In the genomic region with DNA sequence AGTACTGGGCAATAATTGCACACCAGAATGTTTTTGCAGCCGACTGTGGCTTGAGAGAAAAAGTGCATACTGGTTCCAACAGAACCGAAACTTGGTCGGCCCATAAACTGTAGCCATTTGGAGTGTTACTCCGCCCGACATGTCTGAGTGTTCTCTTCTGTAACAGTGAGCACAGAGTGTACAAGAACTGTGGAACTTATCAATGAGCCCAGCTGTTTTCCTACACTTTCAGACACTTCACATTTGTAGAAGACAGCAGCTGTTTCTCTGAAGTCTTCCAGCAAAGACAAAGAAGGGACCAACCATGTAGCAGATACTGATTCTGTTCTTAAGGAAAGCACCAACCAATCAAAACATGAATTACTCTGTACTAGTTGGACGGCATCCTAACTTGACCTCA, we compare ENCODE assay signal across 17 mouse cellular contexts.
DNase-seq lines count a peak whose midpoint lies in the region; ATAC-seq lines count a peak whose summit lies in the region.
"Had no signal": no experiment of that assay in that cellular context is flagged by ENCODE, and none has a peak within 500 bp of the region (broad histone marks: within the 10 kb centered on the region; RNA-seq: fewer than 3 reads in every experiment).

No protein-coding gene starts in this region.

- DNase-seq in frontal cortex, postnatal 14 days (ENCODE audit: low spot score in 2 of 2) = no peak
- peak; percentile 22 to 48 for DNase-seq in lung, adult 18-20 months
- DNase-seq in lung, postnatal 4 days = no peak
- DNase-seq in heart, postnatal 4 days = peak; percentile 19
- no peak for DNase-seq in layer of hippocampus, adult 18-20 months (ENCODE audit: low spot score in 2 of 2)
- DNase-seq in right cerebral cortex, postnatal 36 days (ENCODE audit: low spot score in 2 of 2) = no peak
- DNase-seq: adrenal gland, adult 8-10 months; cerebellum, adult 11 months; retina, postnatal 1 day; spleen, adult 18-20 months; thymus, postnatal 14 days had no signal

- no peaks in the 10 kb centered on the region for H3K36me3 ChIP-seq in stomach, embryonic 16.5 days (ENCODE audit: control insufficient read depth, insufficient read depth, low read length)
- H3K36me3 ChIP-seq: heart, embryonic 15.5 days; midbrain, embryonic 15.5 days had no signal

- H3K4me3 ChIP-seq in stomach, embryonic 16.5 days (replicated peaks; ENCODE audit: low read length) = no peak overlapping the region
- H3K4me3 ChIP-seq: forebrain, embryonic 13.5 days; heart, embryonic 15.5 days; liver, embryonic 15.5 days; midbrain, embryonic 15.5 days had no signal

- 79% methylated on average over 6 of the region's 6 CpGs for WGBS in stomach, embryonic 16.5 days

- peak overlapping the region; percentile 70; the same call in 1 of the 2 replicates for H3K27ac ChIP-seq in stomach, embryonic 16.5 days (ENCODE audit: low read length)
- H3K27ac ChIP-seq: forebrain, embryonic 13.5 days; heart, embryonic 15.5 days; liver, embryonic 15.5 days; midbrain, embryonic 15.5 days had no signal

- no peak overlapping the region for H3K9ac ChIP-seq in stomach, embryonic 16.5 days (ENCODE audit: low read length)
- H3K9ac ChIP-seq: forebrain, embryonic 13.5 days; heart, embryonic 15.5 days; liver, embryonic 15.5 days; midbrain, embryonic 15.5 days had no signal

- ATAC-seq in frontal cortex, adult (ENCODE audit: low TSS enrichment) = 0 out of 2 replicates have a peak, but pooled peaks have one; percentile 15
- 0 out of 2 replicates have a peak, but pooled peaks have one; percentile 34 for ATAC-seq in stomach, embryonic 16.5 days (ENCODE audit: insufficient read depth, low FRiP score)
- ATAC-seq: forebrain, embryonic 13.5 days; midbrain, embryonic 15.5 days had no signal

- no peaks in the 10 kb centered on the region for H3K9me3 ChIP-seq in stomach, embryonic 16.5 days (replicated peaks; ENCODE audit: control insufficient read depth, low read length)
- H3K9me3 ChIP-seq: forebrain, embryonic 13.5 days; heart, embryonic 15.5 days; liver, embryonic 15.5 days; midbrain, embryonic 15.5 days had no signal

- H3K4me2 ChIP-seq in stomach, embryonic 16.5 days (ENCODE audit: low read depth, low read length) = no peak overlapping the region
- H3K4me2 ChIP-seq: forebrain, embryonic 13.5 days; heart, embryonic 15.5 days; liver, embryonic 15.5 days; midbrain, embryonic 15.5 days had no signal

- no peaks in the 10 kb centered on the region for H3K27me3 ChIP-seq in stomach, embryonic 16.5 days (ENCODE audit: control insufficient read depth, insufficient read depth, low read length)
- H3K27me3 ChIP-seq: forebrain, embryonic 13.5 days; heart, embryonic 15.5 days; liver, embryonic 15.5 days; midbrain, embryonic 15.5 days had no signal

- H3K4me1 ChIP-seq in stomach, embryonic 16.5 days (ENCODE audit: control insufficient read depth, insufficient read depth, low read length) = peaks cover 31% of the 10 kb centered on the region
- H3K4me1 ChIP-seq: forebrain, embryonic 13.5 days; liver, embryonic 15.5 days; midbrain, embryonic 15.5 days had no signal

Comparison
In these comparisons a context has a peak if more than half of its experiments do, and no peak if none do; other contexts are left out.
1. DNase-seq: peak in lung, adult 18-20 months (2 of 2) and heart, postnatal 4 days (single experiment); none in frontal cortex, postnatal 14 days (0 of 2), lung, postnatal 4 days (0 of 2), layer of hippocampus, adult 18-20 months (0 of 2) and right cerebral cortex, postnatal 36 days (0 of 2).